Mouse (Mus musculus) gastrocnemius, postnatal 14 days (tissue): ENCODE data around the gene Ly75. TPM values are rescaled to one million over a fixed set of nuclear protein-coding genes. Genes with fewer than 3 reads are reported as not detected.

Experiments
- DNase-seq: peaks from one replicate; pipeline ENCODE4 v3.0.0; 2021; ENCODE audit warnings: mixed read lengths
- intact Hi-C: fragments of 180-260 bp; cut with DNase I; formaldehyde crosslinking; loops from one replicate; pipeline ENCODE4 v1.15.1; 2025; ENCODE audit warnings: low total_unique reads
- total RNA-seq, 2 experiments: library from RNA; stranded (reverse); gene quantifications; 2 replicates each; pipeline ENCODE4 v1.2.3; 2021

Gene Ly75
- total RNA-seq, 2 experiments from 2014 or later = 0.04 to 0.09 TPM

GRCm38 (mm10) chr2:60342107-60342880 lies 40.8 kb downstream of the Ly75 start:
- no peak for DNase-seq
- intact Hi-C loops = no loop called here

GRCm38 (mm10) chr2:60337937-60338336 lies 45.2 kb downstream of the Ly75 start:
- intact Hi-C loops = no loop called here
- no peak for DNase-seq

GRCm38 (mm10) chr2:60328641-60329040 lies 54.5 kb downstream of the Ly75 start:
- DNase-seq = no peak
- intact Hi-C loops = no loop called here

GRCm38 (mm10) chr2:60327581-60327980 lies 55.5 kb downstream of the Ly75 start:
- no peak for DNase-seq
- intact Hi-C loops = no loop called here

- DNase-seq = no peak
- intact Hi-C loops = no loop called here
Measured at GRCm38 (mm10) chr2:60326948-60327347, 56.2 kb downstream of the Ly75 start.

- DNase-seq = no peak
- intact Hi-C loops = no loop called here
Measured at GRCm38 (mm10) chr2:60323411-60323810, 59.7 kb downstream of the Ly75 start.

GRCm38 (mm10) chr2:60322031-60322726 lies 60.9 kb downstream of the Ly75 start:
- intact Hi-C loops = no loop called here
- no peak for DNase-seq

GRCm38 (mm10) chr2:60303796-60304195 lies 79.3 kb downstream of the Ly75 start:
- DNase-seq = no peak
- intact Hi-C loops = no loop called here

GRCm38 (mm10) chr2:60299323-60299722 lies 83.8 kb downstream of the Ly75 start:
- intact Hi-C loops = no loop called here
- DNase-seq = no peak

- DNase-seq = no peak
- intact Hi-C loops = no loop called here
Measured at GRCm38 (mm10) chr2:60298266-60298665, 84.8 kb downstream of the Ly75 start.

- intact Hi-C loops = no loop called here
- no peak for DNase-seq
Measured at GRCm38 (mm10) chr2:60291381-60291780, 91.7 kb downstream of the Ly75 start.

- intact Hi-C loops = no loop called here
- no peak for DNase-seq
Measured at GRCm38 (mm10) chr2:60289451-60289850, 93.7 kb downstream of the Ly75 start.

- no peak for DNase-seq
- intact Hi-C loops = no loop called here
Measured at GRCm38 (mm10) chr2:60288606-60289005, 94.5 kb downstream of the Ly75 start.

- DNase-seq = no peak
- intact Hi-C loops = no loop called here
Measured at GRCm38 (mm10) chr2:60285107-60285617, 97.9 kb downstream of the Ly75 start.

GRCm38 (mm10) chr2:60284467-60284821 lies 98.7 kb downstream of the Ly75 start, which contains the start of gene Cd302:
Gene Cd302, minus strand, starts transcription at chr2:60284488.
- no peak for DNase-seq

GRCm38 (mm10) chr2:60283751-60284466 lies 99.2 kb downstream of the Ly75 start:
- DNase-seq = peak; percentile 76
- intact Hi-C loops = no loop called here

More at GRCm38 (mm10) chr2:60284467-60284821, 98.7 kb downstream of the Ly75 start, which contains the start of gene Cd302:
- intact Hi-C loops = no loop called here

GRCm38 (mm10) chr2:60283208-60283750 lies 99.8 kb downstream of the Ly75 start:
- no peak for DNase-seq
- intact Hi-C loops = no loop called here

GRCm38 (mm10) chr2:60282625-60283024 lies 100.5 kb downstream of the Ly75 start:
- no peak for DNase-seq
- intact Hi-C loops = no loop called here

GRCm38 (mm10) chr2:60278627-60279026 lies 104.5 kb downstream of the Ly75 start:
- intact Hi-C loops = loop anchor here (5.0 kb wide), 1 partner anchor 1244 kb away; no protein-coding TSS in a partner anchor

More at GRCm38 (mm10) chr2:60278627-60279026, 104.5 kb downstream of the Ly75 start:
- DNase-seq = no peak
